Mouse (Mus musculus) megakaryocyte, embryonic 14.5 days (primary cell): ENCODE measurements around the gene Chd2.

Experiments
- FLI1 ChIP-seq: IDR thresholded peaks from 2 replicates; pipeline ENCODE4 v1.6.1; 2012; ENCODE audit warnings: low read length, inconsistent platforms, mixed read lengths
- GATA1 ChIP-seq: IDR thresholded peaks from 3 replicates; pipeline ENCODE4 v1.6.1; 2012; ENCODE audit warnings: mixed read lengths, low read length, inconsistent platforms, borderline replicate concordance

- TF ChIP-seq FLI1 (no peak), GATA1 (no peak)
Measured at GRCm38 (mm10) chr7:73541412-73542130, at the start of gene Chd2.
